Mouse (Mus musculus): Measurements from ENCODE around the gene Ccdc73.
"Not testable (repeated sequence)": the region's sequence is repeated elsewhere in the genome, so short reads cannot be mapped to it uniquely, and the experiment has no call there.

The Ccdc73 gene

DNA sequence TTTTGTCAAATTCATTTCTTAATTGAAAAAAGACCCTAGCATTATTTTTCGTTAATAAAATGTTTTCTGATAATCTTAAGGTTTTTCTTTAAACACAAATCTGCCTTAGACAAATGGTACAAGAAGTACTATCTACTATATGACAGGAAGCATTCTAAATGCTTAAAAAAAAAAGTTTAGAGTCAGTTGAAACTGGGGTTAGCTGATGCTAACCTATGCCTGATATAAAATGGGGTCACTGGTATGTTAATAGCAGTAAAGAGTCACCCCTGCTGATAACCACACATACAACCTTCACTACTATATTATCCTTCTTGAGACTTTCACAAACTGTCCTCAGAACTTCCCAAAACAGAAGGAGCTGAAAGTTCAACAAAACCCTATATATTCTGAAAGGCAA lies 151.9 kb downstream of the Ccdc73 start:
- in situ Hi-C loops (cut with MboI; ENCODE audit: low pct_unique_long_range_greater_than_20kb in 1 of 2, low sequenced_read_pairs in 2 of 2, unreplicated experiment in 1 of 2): no loop called here

- in situ Hi-C loops (cut with MboI; ENCODE audit: low pct_unique_long_range_greater_than_20kb in 1 of 2, low sequenced_read_pairs in 2 of 2, unreplicated experiment in 1 of 2): no loop called here
These were observed 153.7 kb downstream of the Ccdc73 start for GRCm38 (mm10) chr2:105021256-105021655.

DNA sequence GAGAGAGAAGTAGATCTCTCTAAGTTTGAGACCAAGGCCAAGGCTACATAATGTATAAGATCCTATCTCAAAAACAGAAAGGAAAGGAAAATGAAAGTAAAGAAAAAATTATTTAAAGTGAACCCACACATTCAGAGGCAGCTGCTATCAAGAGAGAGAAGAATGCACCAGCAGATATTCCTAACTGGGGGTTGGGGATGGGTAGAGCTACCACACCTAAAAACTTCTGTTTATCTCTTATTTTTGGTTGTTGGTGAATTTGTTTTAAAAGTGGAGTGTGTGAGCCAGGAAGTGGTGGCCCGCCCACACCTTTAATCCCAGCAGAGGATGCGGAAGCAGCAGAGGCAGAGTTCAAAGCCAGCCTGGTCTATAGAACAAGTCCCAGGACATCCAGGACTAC lies 154.2 kb downstream of the Ccdc73 start:
- in situ Hi-C loops (cut with MboI; ENCODE audit: low pct_unique_long_range_greater_than_20kb in 1 of 2, low sequenced_read_pairs in 2 of 2, unreplicated experiment in 1 of 2): no loop called here

DNA sequence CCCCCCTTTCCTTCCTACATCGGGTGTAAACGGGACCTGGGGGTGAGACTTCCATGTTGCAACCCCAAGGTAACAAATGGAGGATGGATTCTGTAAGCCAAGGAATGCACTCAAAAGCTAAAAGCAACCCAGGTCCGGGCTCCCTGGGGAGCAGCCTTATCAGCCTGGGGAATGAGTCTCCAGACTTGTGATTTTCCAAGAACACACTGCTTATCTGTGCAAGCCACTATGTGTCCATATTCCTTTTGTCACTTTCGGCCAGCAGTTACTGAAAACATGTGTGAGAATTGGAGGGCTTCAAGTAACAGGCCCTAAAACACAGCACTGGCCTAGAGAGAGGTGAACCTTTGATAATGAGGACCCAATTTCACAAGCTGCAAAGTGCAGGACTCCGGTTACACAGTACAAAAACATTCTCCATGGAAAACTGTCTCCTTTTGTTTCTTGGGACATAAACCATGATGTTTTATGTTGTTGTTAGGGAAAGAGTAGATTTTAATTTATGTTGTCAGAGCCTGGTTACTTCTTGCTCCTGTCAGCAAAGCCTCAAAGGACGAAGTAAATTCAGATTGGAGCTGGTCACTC lies 155.5 kb downstream of the Ccdc73 start:
- in situ Hi-C loops (cut with MboI; ENCODE audit: low pct_unique_long_range_greater_than_20kb in 1 of 2, low sequenced_read_pairs in 2 of 2, unreplicated experiment in 1 of 2): no loop called here

DNA sequence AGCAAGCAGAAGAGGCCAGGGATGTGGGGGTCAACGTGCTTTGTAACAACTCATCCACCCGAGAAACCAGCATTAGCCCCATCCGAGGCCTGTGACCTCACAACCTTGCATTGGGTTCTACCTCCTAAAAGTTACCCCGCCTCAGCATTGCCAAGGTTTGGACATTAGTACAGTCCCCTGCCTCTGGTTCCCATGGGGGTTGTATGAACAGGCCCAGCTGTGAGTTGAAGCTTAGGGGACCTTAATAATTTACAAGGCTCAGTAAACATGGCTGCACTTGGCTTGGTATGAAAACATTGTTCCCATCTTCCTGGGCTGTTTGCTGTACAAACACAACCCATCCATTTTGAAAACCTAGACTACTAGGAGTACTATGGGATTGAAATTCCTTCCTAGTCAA lies 156.2 kb downstream of the Ccdc73 start:
- in situ Hi-C loops (cut with MboI; ENCODE audit: low pct_unique_long_range_greater_than_20kb in 1 of 2, low sequenced_read_pairs in 2 of 2, unreplicated experiment in 1 of 2): no loop called here

GRCm38 (mm10) chr2:105025610-105026009 lies 158.0 kb downstream of the Ccdc73 start:
- in situ Hi-C loops (cut with MboI; ENCODE audit: low pct_unique_long_range_greater_than_20kb in 1 of 2, low sequenced_read_pairs in 2 of 2, unreplicated experiment in 1 of 2): not testable (repeated sequence)

- in situ Hi-C loops (cut with MboI; ENCODE audit: low pct_unique_long_range_greater_than_20kb in 1 of 2, low sequenced_read_pairs in 2 of 2, unreplicated experiment in 1 of 2): no loop called here
These were observed 159.5 kb downstream of the Ccdc73 start for GRCm38 (mm10) chr2:105026950-105027695.

GRCm38 (mm10) chr2:105028806-105029205 lies 161.2 kb downstream of the Ccdc73 start:
- in situ Hi-C loops (cut with MboI; ENCODE audit: low pct_unique_long_range_greater_than_20kb in 1 of 2, low sequenced_read_pairs in 2 of 2, unreplicated experiment in 1 of 2): no loop called here

GRCm38 (mm10) chr2:105030505-105030904 lies 162.9 kb downstream of the Ccdc73 start:
- in situ Hi-C loops (cut with MboI; ENCODE audit: low pct_unique_long_range_greater_than_20kb in 1 of 2, low sequenced_read_pairs in 2 of 2, unreplicated experiment in 1 of 2): no loop called here

DNA sequence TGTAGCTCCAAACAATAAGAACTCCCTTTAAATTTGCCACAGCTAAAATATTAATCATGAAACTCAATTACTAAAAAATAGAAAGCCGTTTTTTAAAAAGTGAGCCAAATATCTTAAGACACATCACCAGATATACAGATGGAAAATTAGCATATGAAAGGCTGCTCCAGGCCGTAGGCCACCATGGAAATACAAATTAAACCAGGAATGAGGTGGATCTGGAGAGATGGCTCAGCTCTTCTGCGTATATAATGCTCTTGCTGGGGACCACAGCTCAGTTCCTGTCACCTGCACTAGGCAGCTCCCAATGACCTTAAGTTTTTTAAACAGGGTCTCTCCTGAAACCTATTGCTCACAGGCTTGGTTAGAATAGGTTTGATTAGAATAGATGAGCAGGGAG lies 166.5 kb downstream of the Ccdc73 start:
- in situ Hi-C loops (cut with MboI; ENCODE audit: low pct_unique_long_range_greater_than_20kb in 1 of 2, low sequenced_read_pairs in 2 of 2, unreplicated experiment in 1 of 2): no loop called here

GRCm38 (mm10) chr2:105035985-105036384 lies 168.4 kb downstream of the Ccdc73 start:
- in situ Hi-C loops (cut with MboI; ENCODE audit: low pct_unique_long_range_greater_than_20kb in 1 of 2, low sequenced_read_pairs in 2 of 2, unreplicated experiment in 1 of 2): no loop called here

DNA sequence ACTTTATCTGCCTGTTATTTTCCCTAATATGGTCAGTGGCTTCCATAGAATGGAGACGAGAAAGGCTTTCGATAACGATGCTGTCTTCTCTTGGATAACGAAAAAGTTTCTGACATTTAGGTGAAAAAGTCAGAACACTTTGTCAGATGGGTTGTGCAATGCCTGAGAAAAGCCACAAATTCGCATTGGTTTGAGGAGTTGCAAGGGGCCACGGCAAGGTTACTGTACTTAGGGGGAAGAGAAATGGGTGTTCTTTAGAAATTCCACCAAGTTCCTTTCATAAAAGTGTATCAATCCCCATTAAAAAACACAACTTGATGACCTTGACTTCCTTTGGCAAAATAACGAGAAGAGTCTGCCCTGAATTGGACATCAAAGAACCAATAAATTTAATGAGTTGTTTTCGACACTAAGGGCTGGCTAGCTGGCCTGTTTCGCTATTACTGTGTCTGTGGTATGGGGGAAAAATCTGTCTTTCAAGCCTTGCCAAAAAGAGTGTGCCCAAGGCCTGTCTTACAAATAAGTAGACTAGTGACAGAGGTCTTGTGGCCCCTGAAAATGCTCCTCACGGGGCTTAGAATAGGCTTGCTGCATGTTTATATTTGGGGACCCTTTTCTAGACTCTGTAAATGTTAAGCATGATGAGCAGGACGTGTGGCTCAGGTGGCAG lies 168.9 kb downstream of the Ccdc73 start:
- in situ Hi-C loops (cut with MboI; ENCODE audit: low pct_unique_long_range_greater_than_20kb in 1 of 2, low sequenced_read_pairs in 2 of 2, unreplicated experiment in 1 of 2): no loop called here

DNA sequence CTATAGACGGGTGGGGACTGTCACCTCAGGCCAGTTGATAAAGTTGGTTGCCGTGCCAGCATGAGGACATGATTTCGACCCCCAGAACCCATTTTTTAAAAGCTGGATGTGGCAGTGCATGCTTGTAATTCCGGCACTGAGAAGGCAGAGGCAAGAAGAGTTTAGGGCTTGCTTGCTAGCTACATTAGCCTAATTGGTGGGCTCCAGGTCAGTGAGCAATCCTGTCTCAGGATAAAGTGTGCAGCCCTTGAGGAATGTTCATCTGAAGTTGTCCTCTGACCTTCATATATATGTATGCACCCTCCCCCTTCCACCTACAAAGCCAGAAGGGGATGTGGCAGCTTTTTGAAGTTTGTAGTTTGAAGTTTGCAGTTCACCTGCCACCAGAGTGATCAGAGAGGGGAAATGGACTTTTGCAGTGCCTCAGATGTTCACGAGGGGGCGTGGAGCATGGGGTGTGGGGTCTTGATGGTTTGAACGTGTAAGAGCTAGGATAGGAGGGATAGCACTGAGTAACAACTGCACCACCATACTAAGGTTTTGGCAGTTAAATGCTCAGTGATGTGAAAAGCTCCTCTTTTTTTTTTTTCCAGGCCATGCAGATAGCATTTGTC lies 170.5 kb downstream of the Ccdc73 start:
- in situ Hi-C loops (cut with MboI; ENCODE audit: low pct_unique_long_range_greater_than_20kb in 1 of 2, low sequenced_read_pairs in 2 of 2, unreplicated experiment in 1 of 2): no loop called here

DNA sequence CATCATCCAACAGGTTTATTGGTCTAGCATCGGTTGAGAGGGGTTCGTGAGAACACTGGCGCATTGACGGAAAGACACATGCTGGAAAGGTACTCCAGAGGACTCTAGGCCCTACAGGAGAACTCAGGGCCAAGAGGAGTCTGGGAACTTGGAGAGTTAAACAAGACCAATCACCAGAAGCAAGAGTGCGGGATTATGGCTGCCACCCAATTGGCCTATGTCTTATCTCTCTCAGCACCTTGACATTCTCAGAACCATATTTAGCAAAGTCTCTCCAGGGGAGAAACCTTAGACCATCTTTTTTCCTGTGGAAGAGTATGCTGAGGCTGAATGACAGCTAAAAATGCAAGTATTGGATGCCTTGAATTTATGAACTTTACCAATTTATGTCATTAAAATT lies 171.3 kb downstream of the Ccdc73 start:
- in situ Hi-C loops (cut with MboI; ENCODE audit: low pct_unique_long_range_greater_than_20kb in 1 of 2, low sequenced_read_pairs in 2 of 2, unreplicated experiment in 1 of 2): no loop called here

- in situ Hi-C loops (cut with MboI; ENCODE audit: low pct_unique_long_range_greater_than_20kb in 1 of 2, low sequenced_read_pairs in 2 of 2, unreplicated experiment in 1 of 2): no loop called here
These were observed 173.3 kb downstream of the Ccdc73 start for GRCm38 (mm10) chr2:105040859-105041258.

GRCm38 (mm10) chr2:105043152-105043551 lies 175.5 kb downstream of the Ccdc73 start:
- in situ Hi-C loops (cut with MboI; ENCODE audit: low pct_unique_long_range_greater_than_20kb in 1 of 2, low sequenced_read_pairs in 2 of 2, unreplicated experiment in 1 of 2): no loop called here

- in situ Hi-C loops (cut with MboI; ENCODE audit: low pct_unique_long_range_greater_than_20kb in 1 of 2, low sequenced_read_pairs in 2 of 2, unreplicated experiment in 1 of 2): no loop called here
These were observed 180.7 kb downstream of the Ccdc73 start for GRCm38 (mm10) chr2:105048301-105048700.

DNA sequence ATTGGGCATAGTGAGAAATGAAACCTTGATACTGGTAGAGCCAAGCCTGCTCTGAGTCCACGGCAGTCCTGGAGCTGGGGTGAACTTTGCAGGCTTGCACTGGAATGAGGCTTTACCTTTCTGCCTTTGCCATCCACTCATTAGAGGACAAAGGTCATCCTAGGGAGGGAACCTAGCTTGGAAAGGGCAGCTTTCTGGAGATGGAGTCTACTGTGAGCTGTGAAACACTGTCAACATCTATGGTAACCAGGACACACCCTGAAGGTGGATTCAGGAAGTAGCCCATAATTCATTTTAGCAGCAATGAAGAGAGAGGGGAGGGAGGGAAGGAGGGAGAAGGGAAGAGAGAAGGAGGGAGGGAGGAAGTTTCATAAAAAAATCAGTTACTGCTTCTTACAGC lies 187.9 kb downstream of the Ccdc73 start:
- in situ Hi-C loops (cut with MboI; ENCODE audit: low pct_unique_long_range_greater_than_20kb in 1 of 2, low sequenced_read_pairs in 2 of 2, unreplicated experiment in 1 of 2): no loop called here

DNA sequence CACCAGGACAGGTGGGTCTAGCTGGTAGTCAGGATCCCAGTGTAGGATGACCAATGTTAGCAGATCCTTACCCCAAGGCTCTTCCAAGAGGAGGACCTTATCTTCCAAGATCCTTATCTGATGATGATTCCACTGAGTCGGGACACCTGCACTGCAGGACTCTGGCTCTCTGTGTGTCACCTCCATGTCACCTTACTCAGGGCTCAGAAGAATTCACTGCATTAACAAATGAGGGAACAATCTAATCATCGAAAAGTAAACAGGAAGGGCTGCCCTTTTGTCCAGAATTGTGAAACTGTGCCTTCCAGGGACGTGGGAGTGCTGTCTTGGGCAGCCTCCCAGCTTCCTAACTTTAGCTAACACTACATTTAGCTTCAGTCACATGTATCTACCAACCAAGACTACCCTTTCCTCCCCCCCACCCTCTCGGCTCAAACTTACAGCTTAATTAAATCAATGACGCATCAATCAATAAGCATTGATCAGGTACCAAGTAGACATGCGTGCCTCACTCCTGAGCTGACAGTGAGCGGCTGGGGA lies 191.0 kb downstream of the Ccdc73 start:
- in situ Hi-C loops (cut with MboI; ENCODE audit: low pct_unique_long_range_greater_than_20kb in 1 of 2, low sequenced_read_pairs in 2 of 2, unreplicated experiment in 1 of 2): no loop called here

Data from mouse embryonic stem cell (cell line).